Mouse (Mus musculus) embryonic facial prominence, embryonic 12.5 days (tissue): ENCODE measurements around the gene Ammecr1. TPM values are rescaled to one million over a fixed set of nuclear protein-coding genes. Genes with fewer than 3 reads are reported as not detected.

Source experiments
- ATAC-seq: fragments of 200-750 bp; cut with Nextera tagmentation; 2 replicates; pipeline ENCODE4 v1.8.0; 2017; ENCODE audit not compliant: insufficient number of reproducible peaks, insufficient read depth, low FRiP score, low TSS enrichment
- H3K27ac ChIP-seq: fragments of 300-500 bp; sonication (generic); 2 replicates; pipeline ENCODE4 v1.5.1; 2016; ENCODE audit warnings: mild to moderate bottlenecking
- H3K27me3 ChIP-seq: fragments of 300-500 bp; sonication (generic); 2 replicates; pipeline ENCODE4 v1.6.1; 2016; ENCODE audit warnings: mild to moderate bottlenecking, moderate library complexity
- H3K36me3 ChIP-seq: fragments of 300-500 bp; sonication (generic); 2 replicates; pipeline ENCODE4 v1.6.1; 2016; ENCODE audit warnings: mild to moderate bottlenecking
- H3K4me1 ChIP-seq: fragments of 300-500 bp; sonication (generic); 2 replicates; pipeline ENCODE4 v1.6.1; 2016
- H3K4me2 ChIP-seq: fragments of 300-500 bp; sonication (generic); replicated peaks from 2 replicates; pipeline ENCODE4 v1.6.1; 2016; ENCODE audit warnings: mild to moderate bottlenecking, moderate library complexity
- H3K4me3 ChIP-seq: fragments of 300-500 bp; sonication (generic); 2 replicates; pipeline ENCODE4 v1.5.1; 2016; ENCODE audit warnings: mild to moderate bottlenecking
- H3K9ac ChIP-seq: fragments of 300-500 bp; sonication (generic); 2 replicates; pipeline ENCODE4 v1.6.1; 2016; ENCODE audit warnings: mild to moderate bottlenecking, moderate library complexity
- H3K9me3 ChIP-seq: fragments of 300-500 bp; sonication (generic); 2 replicates; pipeline ENCODE4 v1.6.1; 2016; ENCODE audit warnings: mild to moderate bottlenecking, moderate library complexity
- WGBS: fragments of 180-500 bp; shearing (Covaris S2); methylation state at CpG from one replicate; pipeline ENCODE4 v1.1.7; 2016; 5-methylcytosine and 5-hydroxymethylcytosine counted together
- polyA plus RNA-seq: library from polyadenylated mRNA; unstranded; fragments of >200 nt; fragmentation: Nextera tagmentation; extraction: Ambion mirVana; gene quantifications from 2 replicates; pipeline ENCODE4 v1.2.1, GENCODE M21; 2016

The Ammecr1 gene
- polyA plus RNA-seq, 1 experiment from 2014 or later: 14.9 TPM

DNA sequence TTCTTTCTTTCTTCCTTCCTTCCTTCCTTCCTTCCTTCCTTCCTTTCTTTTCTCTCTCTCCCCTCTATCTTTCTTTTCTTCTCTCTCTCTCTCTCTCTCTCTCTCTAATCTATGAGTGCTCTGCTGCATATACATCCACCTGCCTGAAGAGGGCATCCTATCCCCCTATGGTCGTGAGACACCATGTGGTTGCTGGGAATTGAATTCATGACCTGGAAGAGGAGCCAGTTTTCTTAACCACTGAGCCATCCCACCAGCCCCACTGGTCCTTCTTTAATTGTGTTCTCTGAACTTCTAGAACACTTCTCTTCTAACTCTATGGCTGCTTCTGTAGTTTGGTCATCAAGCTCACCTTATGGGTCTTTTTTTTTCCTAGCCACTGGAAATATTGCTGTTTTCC, 138.9 kb downstream of the Ammecr1 start:
- no peaks in the 10 kb centered on the region for H3K36me3 ChIP-seq
- H3K4me1 ChIP-seq: no peaks in the 10 kb centered on the region; the same call in 1 of the 2 replicates
- H3K9ac ChIP-seq: no peak overlapping the region
- H3K27ac ChIP-seq: no peak overlapping the region
- ATAC-seq: no peak
- no peak overlapping the region for H3K4me2 ChIP-seq
- H3K4me3 ChIP-seq: no peak overlapping the region
- H3K9me3 ChIP-seq: no peaks in the 10 kb centered on the region
- 48% methylated on average over 1 of the region's 1 CpGs for WGBS
- no peaks in the 10 kb centered on the region for H3K27me3 ChIP-seq

DNA sequence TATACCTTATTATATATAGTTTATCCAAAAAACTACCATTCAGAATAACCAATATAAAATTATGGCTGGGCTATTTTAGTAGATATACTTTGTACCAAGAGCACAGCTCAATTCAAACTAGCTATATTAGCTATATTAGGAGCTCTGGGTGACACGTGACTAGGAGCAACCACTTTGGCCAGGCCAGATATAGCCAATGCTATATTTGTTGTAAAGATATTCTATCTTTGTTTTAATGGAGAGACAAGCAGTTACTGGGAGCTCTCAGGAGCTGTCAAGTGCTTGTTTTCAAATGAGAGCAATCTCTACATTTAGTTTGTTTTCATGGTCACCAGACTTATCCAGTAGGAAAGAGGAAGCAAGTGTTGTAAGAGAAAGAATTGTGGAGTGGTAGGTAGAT, 141.2 kb downstream of the Ammecr1 start:
- no peak overlapping the region for H3K27ac ChIP-seq
- 0 out of 2 replicates have a peak, but pooled peaks cover 3% of the 10 kb centered on the region for H3K27me3 ChIP-seq
- H3K4me2 ChIP-seq: no peak overlapping the region
- no peak overlapping the region for H3K4me3 ChIP-seq
- no peaks in the 10 kb centered on the region; the same call in 1 of the 2 replicates for H3K4me1 ChIP-seq
- no peaks in the 10 kb centered on the region for H3K9me3 ChIP-seq
- H3K9ac ChIP-seq: no peak overlapping the region
- 80% methylated on average over 1 of the region's 1 CpGs for WGBS
- H3K36me3 ChIP-seq: no peaks in the 10 kb centered on the region
- no peak for ATAC-seq

GRCm38 (mm10) chrX:142821846-142822245, 144.7 kb downstream of the Ammecr1 start:
- Histone ChIP-seq H3K4me3 (no peak overlapping the region), H3K9ac (no peak overlapping the region), H3K4me1 (no peaks in the 10 kb centered on the region; the same call in 1 of the 2 replicates), H3K4me2 (no peak overlapping the region), H3K9me3 (no peaks in the 10 kb centered on the region), H3K36me3 (no peaks in the 10 kb centered on the region), H3K27ac (no peak overlapping the region), H3K27me3 (0 out of 2 replicates have a peak, but pooled peaks cover 3% of the 10 kb centered on the region)
- WGBS: 33% methylated on average over 3 of the region's 3 CpGs
- no peak for ATAC-seq

- Histone ChIP-seq H3K9ac (no peak overlapping the region), H3K36me3 (no peaks in the 10 kb centered on the region), H3K27ac (no peak overlapping the region), H3K9me3 (no peaks in the 10 kb centered on the region), H3K27me3 (0 out of 2 replicates have a peak, but pooled peaks cover 3% of the 10 kb centered on the region), H3K4me2 (no peak overlapping the region), H3K4me3 (no peak overlapping the region), H3K4me1 (no peaks in the 10 kb centered on the region; the same call in 1 of the 2 replicates)
- ATAC-seq: no peak
- 78% methylated on average over 6 of the region's 6 CpGs for WGBS
Observed at GRCm38 (mm10) chrX:142821239-142821638, 145.3 kb downstream of the Ammecr1 start.

DNA sequence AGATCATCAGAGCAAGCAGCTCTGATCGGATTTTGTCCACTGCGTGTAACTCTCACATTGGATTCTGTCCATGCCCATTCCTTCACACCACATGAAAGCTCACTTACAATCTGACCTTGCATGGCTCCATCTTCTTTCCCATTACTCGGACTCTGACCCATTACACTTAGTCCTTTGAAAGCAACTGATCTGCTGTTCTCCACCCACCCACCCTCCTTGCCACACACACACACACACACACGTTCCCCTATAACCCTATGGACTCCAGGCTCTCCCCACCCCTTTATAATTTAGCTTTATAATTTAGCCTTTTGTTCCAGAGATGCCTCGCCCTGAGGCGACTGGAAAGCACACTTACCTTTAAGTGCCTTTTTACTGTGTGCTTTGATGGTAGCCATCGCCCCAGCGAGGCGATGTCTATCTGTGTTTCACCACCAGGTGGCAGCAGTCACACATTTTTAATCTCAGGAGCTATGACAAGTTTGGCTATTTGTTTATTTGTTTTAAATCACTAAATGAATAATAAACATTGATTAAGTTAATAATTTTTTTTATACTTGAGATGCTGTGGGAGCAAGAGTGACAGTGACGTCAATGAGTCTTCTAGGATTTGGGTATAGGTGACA, 148.4 kb downstream of the Ammecr1 start:
- Histone ChIP-seq H3K36me3 (no peaks in the 10 kb centered on the region), H3K27me3 (0 out of 2 replicates have a peak, but pooled peaks cover 3% of the 10 kb centered on the region), H3K4me2 (no peak overlapping the region), H3K9ac (no peak overlapping the region), H3K9me3 (no peaks in the 10 kb centered on the region), H3K27ac (no peak overlapping the region), H3K4me3 (no peak overlapping the region), H3K4me1 (peaks cover 2% of the 10 kb centered on the region; the same call in 1 of the 2 replicates)
- WGBS: 43% methylated on average over 10 of the region's 10 CpGs
- ATAC-seq: no peak

- whole genome bisulfite sequencing: 22% methylated on average over 6 of the region's 6 CpGs
- H3K27me3 ChIP-seq: no peaks in the 10 kb centered on the region
Observed at GRCm38 (mm10) chrX:142813146-142813545, 153.4 kb downstream of the Ammecr1 start.

DNA sequence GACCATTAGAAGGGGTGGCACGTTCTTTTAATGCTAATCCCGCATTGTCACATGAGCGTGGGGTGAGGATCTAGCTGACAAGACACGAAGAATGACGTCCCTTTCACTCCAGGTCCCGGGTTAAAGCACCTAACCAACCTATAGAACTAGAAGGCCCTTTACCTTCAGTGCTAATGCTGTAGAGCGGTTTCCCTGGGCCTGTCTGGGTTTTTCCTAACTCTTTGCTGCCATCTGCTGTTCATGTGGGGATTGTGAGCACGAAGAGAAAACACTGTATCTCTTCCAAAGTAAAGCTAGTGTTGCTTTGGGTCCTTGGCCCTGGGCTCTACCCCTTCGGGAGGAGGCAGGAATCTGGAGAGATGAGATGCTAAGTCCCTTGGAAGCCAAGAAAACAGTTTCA, 158.1 kb downstream of the Ammecr1 start:
- H3K9me3 ChIP-seq: no peaks in the 10 kb centered on the region
- WGBS: 48% methylated on average over 9 of the region's 9 CpGs
- H3K9ac ChIP-seq: no peak overlapping the region
- ATAC-seq: no peak
- no peak overlapping the region for H3K27ac ChIP-seq
- H3K27me3 ChIP-seq: no peaks in the 10 kb centered on the region
- no peak overlapping the region for H3K4me3 ChIP-seq
- no peaks in the 10 kb centered on the region for H3K4me1 ChIP-seq
- no peak overlapping the region for H3K4me2 ChIP-seq
- no peaks in the 10 kb centered on the region for H3K36me3 ChIP-seq

More at GRCm38 (mm10) chrX:142813146-142813545, 153.4 kb downstream of the Ammecr1 start:
- Histone ChIP-seq H3K4me1 (peaks cover 2% of the 10 kb centered on the region; the same call in 1 of the 2 replicates), H3K9me3 (no peaks in the 10 kb centered on the region), H3K9ac (no peak overlapping the region), H3K4me2 (no peak overlapping the region), H3K36me3 (no peaks in the 10 kb centered on the region), H3K27ac (no peak overlapping the region), H3K4me3 (no peak overlapping the region)
- no peak for ATAC-seq

DNA sequence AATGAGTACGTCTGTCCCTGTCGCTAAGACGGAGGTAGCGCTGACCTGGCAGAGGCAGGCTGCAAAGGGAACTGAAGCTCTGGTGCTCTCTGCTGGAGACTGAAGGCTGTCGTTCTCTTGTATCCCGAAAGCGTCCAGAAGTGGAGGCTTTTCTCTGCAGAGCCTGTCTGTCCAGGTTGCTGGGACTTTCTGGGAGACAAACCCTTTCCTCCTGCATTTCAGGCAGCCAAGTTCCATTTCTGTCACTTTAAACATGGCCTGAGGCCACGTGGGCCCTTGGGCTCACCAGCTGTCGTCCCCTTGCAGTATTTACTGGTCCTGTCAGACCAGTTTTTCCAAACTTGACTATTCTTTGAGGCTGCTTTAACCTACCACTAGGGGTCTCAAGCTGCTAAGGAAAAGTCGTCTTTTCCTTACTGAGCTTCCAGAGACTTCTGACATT, 159.9 kb downstream of the Ammecr1 start:
- Histone ChIP-seq H3K4me3 (no peak overlapping the region), H3K36me3 (no peaks in the 10 kb centered on the region), H3K4me2 (no peak overlapping the region), H3K9ac (no peak overlapping the region), H3K4me1 (no peaks in the 10 kb centered on the region), H3K27me3 (no peaks in the 10 kb centered on the region), H3K9me3 (no peaks in the 10 kb centered on the region), H3K27ac (no peak overlapping the region)
- 35% methylated on average over 10 of the region's 10 CpGs for WGBS
- 0 out of 2 replicates have a peak, but pooled peaks have one; percentile 47 for ATAC-seq

DNA sequence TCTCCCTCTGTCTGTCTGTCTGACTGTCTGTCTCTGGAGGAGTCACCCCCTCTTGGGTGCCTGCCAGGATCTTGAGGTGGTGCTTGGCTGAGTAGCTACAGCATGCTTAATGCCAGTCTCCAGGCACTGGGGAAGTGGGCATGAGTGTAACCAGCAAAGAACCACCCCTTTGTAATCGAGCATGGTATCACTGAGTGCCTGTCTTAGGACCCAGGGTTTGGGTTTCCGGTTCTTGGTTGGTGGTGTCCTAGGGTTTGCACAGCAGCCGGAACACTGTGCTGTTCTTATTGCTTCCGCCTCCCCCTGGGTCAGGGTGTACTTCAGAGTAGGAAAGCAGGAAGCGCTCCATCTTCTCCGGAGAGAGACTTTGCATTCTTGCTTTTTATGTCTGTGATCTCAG, 160.4 kb downstream of the Ammecr1 start:
- H3K36me3 ChIP-seq: no peaks in the 10 kb centered on the region
- no peaks in the 10 kb centered on the region for H3K27me3 ChIP-seq
- no peak overlapping the region for H3K4me2 ChIP-seq
- no peak overlapping the region for H3K27ac ChIP-seq
- ATAC-seq: no peak
- H3K9ac ChIP-seq: no peak overlapping the region
- WGBS: 70% methylated on average over 6 of the region's 6 CpGs
- no peaks in the 10 kb centered on the region for H3K4me1 ChIP-seq
- H3K9me3 ChIP-seq: no peaks in the 10 kb centered on the region
- no peak overlapping the region for H3K4me3 ChIP-seq

- H3K4me1 ChIP-seq: no peaks in the 10 kb centered on the region
- H3K27ac ChIP-seq: no peak overlapping the region
- H3K9me3 ChIP-seq: no peaks in the 10 kb centered on the region
- H3K4me2 ChIP-seq: no peak overlapping the region
- no peak for ATAC-seq
- no peak overlapping the region for H3K4me3 ChIP-seq
- 94% methylated on average over 3 of the region's 3 CpGs for WGBS
- no peak overlapping the region for H3K9ac ChIP-seq
- H3K36me3 ChIP-seq: no peaks in the 10 kb centered on the region
- no peaks in the 10 kb centered on the region for H3K27me3 ChIP-seq
Observed at GRCm38 (mm10) chrX:142804596-142804995, 161.9 kb downstream of the Ammecr1 start.
